Mouse (Mus musculus): ENCODE data around the gene Tor1a. TPM values are rescaled to one million over a fixed set of nuclear protein-coding genes. Genes with fewer than 3 reads are reported as not detected.
A peak's percentile ranks its signal among the peaks of the same experiment; 100 is the strongest.

Tor1a gene
- polyA plus RNA-seq, 1 experiment from 2014 or later, result 69.1 TPM

GRCm38 (mm10) chr2:30929483-30930045, 38.2 kb downstream of the Tor1a start, which contains the start of gene Ptges:
Gene Ptges (minus strand): TSS chr2:30929863.
- ATAC-seq (replicated peaks; ENCODE audit: low FRiP score, low read depth), result peak; percentile 42
- Histone ChIP-seq H3K27me3 (ENCODE audit: insufficient read depth, low read length) (no peaks in the 10 kb centered on the region), H3K4me1 (replicated peaks; ENCODE audit: insufficient read depth, low read length) (peaks cover 12% of the 10 kb centered on the region; the same call in 1 of the 2 replicates), H3K36me3 (ENCODE audit: insufficient read depth, low read length) (no peaks in the 10 kb centered on the region), H3K9me3 (replicated peaks; ENCODE audit: low read length) (no peaks in the 10 kb centered on the region), H3K4me2 (ENCODE audit: low read length) (peak within 1 kb of the TSS; percentile 52), H3K27ac (no peak within 1 kb of the TSS), H3K9ac (ENCODE audit: low read depth, low read length) (peak within 1 kb of the TSS; percentile 32; the same call in 1 of the 2 replicates), H3K4me3 (replicated peaks; ENCODE audit: low read depth, low read length) (no peak within 1 kb of the TSS)
- peak; percentile 84 for DNase-seq (ENCODE audit: low spot score)
- TF ChIP-seq CTCF (IDR thresholded peaks at IDR 0.05; ENCODE audit: low read depth), result peak; percentile 75
- WGBS, result 3% methylated on average over 23 of the region's 23 CpGs

DNA sequence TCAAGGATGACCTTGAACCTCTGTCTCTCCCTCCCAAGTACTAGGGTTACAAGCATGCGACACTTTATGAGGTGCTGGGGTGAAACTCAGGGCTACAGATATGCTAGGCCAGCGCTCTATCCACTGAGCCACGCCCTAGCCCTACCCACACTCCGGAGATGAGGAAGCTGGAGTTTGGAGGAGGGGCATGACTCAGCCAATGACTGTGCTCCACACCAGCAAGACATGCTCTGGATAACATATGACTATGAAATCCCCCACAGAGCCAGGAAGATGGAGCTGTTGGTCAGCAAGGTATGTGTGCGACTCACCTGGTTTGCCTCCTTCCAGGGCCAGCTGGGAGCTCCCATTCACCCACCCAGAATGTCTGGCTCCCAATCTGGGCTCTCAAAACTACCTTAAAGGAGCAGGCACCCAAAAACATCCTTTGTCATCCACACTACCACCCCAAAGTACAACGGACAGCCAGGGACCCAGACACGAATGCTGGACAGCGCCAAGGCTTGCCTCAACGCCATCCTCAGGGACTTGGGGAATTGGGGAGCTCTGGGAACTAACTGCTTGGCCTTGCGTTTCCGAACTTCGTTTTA, 38.7 kb downstream of the Tor1a start:
- no peak overlapping the region for H3K4me3 ChIP-seq (replicated peaks; ENCODE audit: low read depth, low read length)
- 24% methylated on average over 12 of the region's 12 CpGs for WGBS
- 0 out of 2 replicates have a peak, but pooled peaks have one; percentile 59 for ATAC-seq (replicated peaks; ENCODE audit: low FRiP score, low read depth)
- peak overlapping the region; percentile 52 for H3K4me2 ChIP-seq (ENCODE audit: low read length)
- no peaks in the 10 kb centered on the region for H3K27me3 ChIP-seq (ENCODE audit: insufficient read depth, low read length)
- no peaks in the 10 kb centered on the region for H3K36me3 ChIP-seq (ENCODE audit: insufficient read depth, low read length)
- 0 out of 2 replicates have a peak overlapping the region, but pooled peaks have one; percentile 23 for H3K9ac ChIP-seq (ENCODE audit: low read depth, low read length)
- no peaks in the 10 kb centered on the region for H3K9me3 ChIP-seq (replicated peaks; ENCODE audit: low read length)
- no peak for DNase-seq (ENCODE audit: low spot score)
- no peak for TF ChIP-seq CTCF (IDR thresholded peaks at IDR 0.05; ENCODE audit: low read depth)
- peaks cover 12% of the 10 kb centered on the region; the same call in 1 of the 2 replicates for H3K4me1 ChIP-seq (replicated peaks; ENCODE audit: insufficient read depth, low read length)
- no peak overlapping the region for H3K27ac ChIP-seq

DNA sequence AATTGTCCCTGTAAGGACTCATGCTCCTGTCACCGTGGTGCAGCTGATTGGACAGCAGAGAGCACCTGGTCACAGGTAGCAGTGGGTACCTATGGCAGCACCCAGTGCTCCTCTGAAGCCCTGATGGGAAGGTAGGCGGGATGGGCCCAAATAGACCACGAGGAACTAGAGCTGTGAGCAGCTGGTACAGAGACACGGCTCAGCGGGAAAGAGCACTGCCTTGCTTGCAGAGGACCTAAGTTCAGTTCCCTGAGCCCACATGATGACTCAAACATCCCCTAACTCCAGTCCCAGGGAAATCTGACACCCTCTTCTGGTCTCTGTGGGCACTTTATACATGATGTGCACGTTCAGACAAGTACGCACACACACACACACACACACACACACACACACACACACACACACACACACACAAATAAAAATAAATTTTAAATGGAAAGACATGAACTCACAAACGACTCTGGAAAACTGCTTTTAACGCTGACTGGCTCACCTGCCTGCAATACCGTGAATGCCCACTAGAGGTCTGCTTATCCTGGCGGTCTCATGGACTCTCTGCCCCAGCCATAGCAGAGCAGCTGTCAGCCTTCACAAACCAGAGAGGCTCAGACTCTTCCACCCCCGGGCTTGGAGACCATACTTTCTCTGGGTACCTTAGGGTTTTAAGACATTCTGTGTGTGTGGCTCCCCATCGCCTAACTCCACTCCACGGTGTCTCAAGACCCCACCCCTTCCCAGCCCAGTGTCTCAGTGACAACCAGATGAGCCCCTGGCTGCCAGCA, 39.7 kb downstream of the Tor1a start:
- DNase-seq (ENCODE audit: low spot score) (peak; percentile 88), ATAC-seq (replicated peaks; ENCODE audit: low FRiP score, low read depth) (peak; percentile 65; the same call in 1 of the 2 replicates)
- Histone ChIP-seq H3K4me1 (replicated peaks; ENCODE audit: insufficient read depth, low read length) (peaks cover 12% of the 10 kb centered on the region; the same call in 1 of the 2 replicates), H3K9ac (ENCODE audit: low read depth, low read length) (no peak overlapping the region), H3K9me3 (replicated peaks; ENCODE audit: low read length) (no peaks in the 10 kb centered on the region), H3K27me3 (ENCODE audit: insufficient read depth, low read length) (no peaks in the 10 kb centered on the region), H3K4me3 (replicated peaks; ENCODE audit: low read depth, low read length) (no peak overlapping the region), H3K27ac (no peak overlapping the region), H3K4me2 (ENCODE audit: low read length) (no peak overlapping the region), H3K36me3 (ENCODE audit: insufficient read depth, low read length) (no peaks in the 10 kb centered on the region)
- 24% methylated on average over 14 of the region's 14 CpGs for WGBS
- TF ChIP-seq CTCF (IDR thresholded peaks at IDR 0.05; ENCODE audit: low read depth), result peak; percentile 89

GRCm38 (mm10) chr2:30927151-30927781, 40.5 kb downstream of the Tor1a start:
- H3K36me3 ChIP-seq (ENCODE audit: insufficient read depth, low read length), result no peaks in the 10 kb centered on the region
- no peak overlapping the region for H3K4me2 ChIP-seq (ENCODE audit: low read length)
- WGBS, result 62% methylated on average over 9 of the region's 9 CpGs
- peaks cover 12% of the 10 kb centered on the region; the same call in 1 of the 2 replicates for H3K4me1 ChIP-seq (replicated peaks; ENCODE audit: insufficient read depth, low read length)
- TF ChIP-seq CTCF (IDR thresholded peaks at IDR 0.05; ENCODE audit: low read depth), result no peak
- no peaks in the 10 kb centered on the region for H3K27me3 ChIP-seq (ENCODE audit: insufficient read depth, low read length)
- no peak overlapping the region for H3K27ac ChIP-seq
- no peaks in the 10 kb centered on the region for H3K9me3 ChIP-seq (replicated peaks; ENCODE audit: low read length)
- H3K9ac ChIP-seq (ENCODE audit: low read depth, low read length), result no peak overlapping the region
- H3K4me3 ChIP-seq (replicated peaks; ENCODE audit: low read depth, low read length), result no peak overlapping the region
- ATAC-seq (replicated peaks; ENCODE audit: low FRiP score, low read depth), result no peak
- DNase-seq (ENCODE audit: low spot score), result no peak

DNA sequence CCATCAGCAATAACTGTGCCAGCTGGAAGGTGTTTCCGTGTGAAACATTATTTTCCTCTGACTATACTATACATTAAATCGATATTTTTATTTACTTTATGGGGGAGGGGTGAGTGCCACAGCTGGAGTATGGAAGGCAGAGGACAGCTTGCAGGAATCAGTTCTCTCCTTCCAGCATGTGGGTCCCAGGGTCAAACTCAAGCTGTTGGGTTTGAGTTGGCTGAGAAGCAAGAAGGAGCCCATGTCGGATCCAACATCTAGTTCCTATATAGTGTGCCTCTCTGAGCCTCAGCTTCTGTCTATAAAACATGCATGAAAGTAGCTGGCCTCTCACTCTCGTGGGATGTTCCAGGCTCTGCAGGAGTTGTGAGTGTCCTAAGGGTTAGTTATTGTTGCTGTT, 41.4 kb downstream of the Tor1a start:
- Histone ChIP-seq H3K36me3 (ENCODE audit: insufficient read depth, low read length) (no peaks in the 10 kb centered on the region), H3K27me3 (ENCODE audit: insufficient read depth, low read length) (no peaks in the 10 kb centered on the region), H3K9me3 (replicated peaks; ENCODE audit: low read length) (no peaks in the 10 kb centered on the region), H3K4me3 (replicated peaks; ENCODE audit: low read depth, low read length) (no peak overlapping the region), H3K27ac (no peak overlapping the region), H3K9ac (ENCODE audit: low read depth, low read length) (no peak overlapping the region), H3K4me1 (replicated peaks; ENCODE audit: insufficient read depth, low read length) (peaks cover 12% of the 10 kb centered on the region; the same call in 1 of the 2 replicates), H3K4me2 (ENCODE audit: low read length) (no peak overlapping the region)
- ATAC-seq (replicated peaks; ENCODE audit: low FRiP score, low read depth) (no peak), DNase-seq (ENCODE audit: low spot score) (no peak)
- WGBS, result 65% methylated on average over 4 of the region's 4 CpGs
- TF ChIP-seq CTCF (IDR thresholded peaks at IDR 0.05; ENCODE audit: low read depth), result no peak

- peaks cover 12% of the 10 kb centered on the region; the same call in 1 of the 2 replicates for H3K4me1 ChIP-seq (replicated peaks; ENCODE audit: insufficient read depth, low read length)
- no peaks in the 10 kb centered on the region for H3K36me3 ChIP-seq (ENCODE audit: insufficient read depth, low read length)
- no peak overlapping the region for H3K27ac ChIP-seq
- 71% methylated on average over 4 of the region's 4 CpGs for WGBS
- no peak overlapping the region for H3K9ac ChIP-seq (ENCODE audit: low read depth, low read length)
- ATAC-seq (replicated peaks; ENCODE audit: low FRiP score, low read depth) (no peak), DNase-seq (ENCODE audit: low spot score) (no peak)
- no peaks in the 10 kb centered on the region for H3K27me3 ChIP-seq (ENCODE audit: insufficient read depth, low read length)
- H3K4me3 ChIP-seq (replicated peaks; ENCODE audit: low read depth, low read length), result no peak overlapping the region
- H3K4me2 ChIP-seq (ENCODE audit: low read length), result no peak overlapping the region
- no peaks in the 10 kb centered on the region for H3K9me3 ChIP-seq (replicated peaks; ENCODE audit: low read length)
- no peak for TF ChIP-seq CTCF (IDR thresholded peaks at IDR 0.05; ENCODE audit: low read depth)
Measured at GRCm38 (mm10) chr2:30925181-30925580, 42.6 kb downstream of the Tor1a start.
